Mouse (Mus musculus) MEL (cell line): ENCODE results near the gene Apopt1. TPM values are rescaled to one million over a fixed set of nuclear protein-coding genes. Genes with fewer than 3 reads are reported as not detected.

ENCODE experiments used
- DNase-seq: peaks from one replicate; pipeline ENCODE4 v3.0.0; 2011; ENCODE audit warnings: low read depth, low spot score
- H3K27ac ChIP-seq: 2 replicates; pipeline ENCODE4 v1.5.1; 2012; ENCODE audit warnings: low read depth, mild to moderate bottlenecking, control low read depth, low read length, moderate library complexity; ENCODE audit not compliant: control insufficient read depth
- H3K27me3 ChIP-seq, 2 experiments: fragments of 150-350 bp in 1 of 2; sonication (generic) in 1 of 2; 2 replicates each; pipeline ENCODE4 v1.6.1; 2012; ENCODE audit warnings: low read length in 2 of 2, mild to moderate bottlenecking in 2 of 2, improper control_type of control experiment in 1 of 2, moderate library complexity in 1 of 2; ENCODE audit not compliant: insufficient read depth in 2 of 2, control insufficient read depth in 1 of 2
- H3K36me3 ChIP-seq, 2 experiments: 2 replicates each; pipeline ENCODE4 v1.6.1; 2012 to 2014; ENCODE audit warnings: low read length in 2 of 2, improper control_type of control experiment in 1 of 2, inconsistent platforms in 1 of 2, mild to moderate bottlenecking in 1 of 2; ENCODE audit not compliant: insufficient read depth in 2 of 2, control insufficient read depth in 1 of 2
- H3K4me1 ChIP-seq, 2 experiments: fragments of 150-350 bp in 1 of 2; sonication (generic) in 1 of 2; 2 replicates each; pipeline ENCODE4 v1.6.1; 2012; ENCODE audit warnings: low read length in 2 of 2, improper control_type of control experiment in 1 of 2, mild to moderate bottlenecking in 1 of 2; ENCODE audit not compliant: insufficient read depth in 2 of 2, control insufficient read depth in 1 of 2
- H3K4me3 ChIP-seq, 2 experiments: fragments of 150-350 bp in 1 of 2; sonication (generic) in 1 of 2; 2 replicates each; pipeline ENCODE4 v1.5.1; 2012; ENCODE audit warnings: low read depth in 2 of 2, low read length in 2 of 2, mild to moderate bottlenecking in 2 of 2, moderate library complexity in 2 of 2, control low read depth in 1 of 2, improper control_type of control experiment in 1 of 2; ENCODE audit not compliant: control insufficient read depth in 1 of 2, insufficient read depth in 1 of 2
- H3K79me2 ChIP-seq: 2 replicates; pipeline ENCODE4 v1.6.1; 2012; ENCODE audit warnings: mild to moderate bottlenecking, low read length, moderate library complexity; ENCODE audit not compliant: control insufficient read depth, poor library complexity, insufficient read depth
- H3K9ac ChIP-seq: 2 replicates; pipeline ENCODE4 v1.6.1; 2012; ENCODE audit warnings: low read depth, mild to moderate bottlenecking, control low read depth, low read length, moderate library complexity; ENCODE audit not compliant: control insufficient read depth, poor library complexity, severe bottlenecking
- H3K9me3 ChIP-seq: fragments of 150-350 bp; sonication (generic); replicated peaks from 2 replicates; pipeline ENCODE4 v1.6.1; 2012; ENCODE audit warnings: mild to moderate bottlenecking, low read length, improper control_type of control experiment, moderate library complexity; ENCODE audit not compliant: insufficient read depth
- CHD1 ChIP-seq: IDR thresholded peaks from 2 replicates; pipeline ENCODE4 v1.6.1; 2012; ENCODE audit warnings: low read depth, mild to moderate bottlenecking, inconsistent platforms, low read length, improper control_type of control experiment
- EP300 ChIP-seq, 2 experiments: IDR thresholded peaks; 2 replicates each; pipeline ENCODE4 v1.6.1; 2011; ENCODE audit warnings: improper control_type of control experiment in 2 of 2, low read length in 2 of 2, low read depth in 1 of 2, mild to moderate bottlenecking in 1 of 2
- ETS1 ChIP-seq: IDR thresholded peaks from 2 replicates; pipeline ENCODE4 v1.6.1; 2012; ENCODE audit warnings: low read depth, mild to moderate bottlenecking, inconsistent platforms, low read length, improper control_type of control experiment, moderate library complexity
- GATA1 ChIP-seq: IDR thresholded peaks from 2 replicates; pipeline ENCODE4 v1.6.1; 2011; ENCODE audit warnings: low read depth, low read length, improper control_type of control experiment
- KAT2A ChIP-seq: conservative IDR thresholded peaks from 2 replicates; pipeline ENCODE4 v1.6.1; 2012; ENCODE audit warnings: low read depth, low read length, improper control_type of control experiment, inconsistent platforms
- MAX ChIP-seq: IDR thresholded peaks from 2 replicates; pipeline ENCODE4 v1.6.1; 2011; ENCODE audit warnings: low read length, improper control_type of control experiment
- MYB ChIP-seq: IDR thresholded peaks from 2 replicates; pipeline ENCODE4 v1.6.1; 2011; ENCODE audit warnings: mild to moderate bottlenecking, low read depth, low read length, improper control_type of control experiment
- MYC ChIP-seq: IDR thresholded peaks from 2 replicates; pipeline ENCODE4 v1.6.1; 2011; ENCODE audit warnings: low read depth, mild to moderate bottlenecking, low read length, improper control_type of control experiment, moderate library complexity
- NELFE ChIP-seq: IDR thresholded peaks from 2 replicates; pipeline ENCODE4 v1.6.1; 2011; ENCODE audit warnings: low read depth, low read length, improper control_type of control experiment
- NRF1 ChIP-seq: IDR thresholded peaks from 2 replicates; pipeline ENCODE4 v1.6.1; 2014; ENCODE audit warnings: low read depth, mild to moderate bottlenecking, inconsistent platforms, low read length, improper control_type of control experiment, moderate library complexity; ENCODE audit not compliant: poor library complexity, insufficient read depth, severe bottlenecking
- POLR2A ChIP-seq, 2 experiments: IDR thresholded peaks; 2 replicates each; pipeline ENCODE4 v1.6.1; 2011 to 2012; ENCODE audit warnings: low read length in 2 of 2, mild to moderate bottlenecking in 2 of 2, control low read depth in 1 of 2, improper control_type of control experiment in 1 of 2, low read depth in 1 of 2, moderate library complexity in 1 of 2; ENCODE audit not compliant: control insufficient read depth in 1 of 2, insufficient read depth in 1 of 2, poor library complexity in 1 of 2
- POLR2AphosphoS5 ChIP-seq: IDR thresholded peaks from 2 replicates; pipeline ENCODE4 v1.6.1; 2012; ENCODE audit warnings: low read depth, borderline replicate concordance, mild to moderate bottlenecking, inconsistent platforms, low read length, moderate library complexity, mixed read lengths
- RAD21 ChIP-seq: IDR thresholded peaks from 2 replicates; pipeline ENCODE4 v1.6.1; 2011; ENCODE audit warnings: mild to moderate bottlenecking, low read depth, low read length, improper control_type of control experiment
- RCOR1 ChIP-seq: IDR thresholded peaks from 2 replicates; pipeline ENCODE4 v1.6.1; 2012; ENCODE audit warnings: low read depth, mild to moderate bottlenecking, inconsistent platforms, low read length, improper control_type of control experiment
- UBTF ChIP-seq: IDR thresholded peaks from 2 replicates; pipeline ENCODE4 v1.6.1; 2012; ENCODE audit warnings: low read depth, mild to moderate bottlenecking, inconsistent platforms, low read length, improper control_type of control experiment, moderate library complexity, borderline replicate concordance; ENCODE audit not compliant: insufficient read depth
- ZKSCAN1 ChIP-seq: IDR thresholded peaks from 2 replicates; pipeline ENCODE4 v1.6.1; 2012; ENCODE audit warnings: low read depth, mild to moderate bottlenecking, inconsistent platforms, low read length, improper control_type of control experiment, moderate library complexity
- ZMIZ1 ChIP-seq: IDR thresholded peaks from 2 replicates; pipeline ENCODE4 v1.6.1; 2012; ENCODE audit warnings: low read depth, mild to moderate bottlenecking, inconsistent platforms, low read length, improper control_type of control experiment, moderate library complexity
- ZNF384 ChIP-seq: IDR thresholded peaks from 2 replicates; pipeline ENCODE4 v1.6.1; 2012; ENCODE audit warnings: low read depth, mild to moderate bottlenecking, inconsistent platforms, low read length, improper control_type of control experiment
- polyA plus RNA-seq, 2 experiments: library from polyadenylated mRNA; stranded (reverse) in 1 of 2; unstranded in 1 of 2; fragments of >175 nt in 1 of 2; fragments of >200 nt in 1 of 2; gene quantifications; 2 replicates each; pipeline versions ENCODE4 v1.2.1 to v1.2.4; 2012; ENCODE audit warnings: low replicate concordance in 2 of 2, low read depth in 1 of 2; ENCODE audit not compliant: insufficient read length in 2 of 2, insufficient read depth in 1 of 2, missing spikeins in 1 of 2
- total RNA-seq: library from RNA; depleted of rRNA; stranded (reverse); fragments of 300-350 nt; gene quantifications from 2 replicates; pipeline ENCODE4 v1.2.3, GENCODE M21; 2012

The Apopt1 gene
- total and polyA plus RNA-seq, 3 experiments = 25.7 to 46.5 TPM; not detected in 1

DNA sequence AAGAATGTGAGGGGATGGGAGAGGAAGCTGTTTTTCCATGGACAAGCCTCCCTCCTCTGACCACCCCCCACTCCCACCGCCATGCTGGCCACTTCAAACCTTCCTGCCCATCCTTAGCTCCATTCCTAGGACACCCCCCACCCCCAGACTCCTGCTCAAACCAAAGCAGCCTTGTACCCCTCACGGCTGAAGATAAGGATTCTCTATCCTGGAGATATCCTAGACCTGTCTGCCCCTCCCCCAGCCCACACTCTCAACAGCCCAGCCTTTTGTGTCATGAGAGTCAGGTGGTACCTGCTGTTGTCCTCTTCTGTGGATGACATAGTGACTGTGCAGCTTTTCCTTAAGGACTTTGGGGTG is 25.0 kb upstream of the Apopt1 start:
- no peaks in the 10 kb centered on the region for H3K79me2 ChIP-seq
- no peak overlapping the region for H3K9ac ChIP-seq
- no peaks in the 10 kb centered on the region for H3K36me3 ChIP-seq
- no peak overlapping the region for H3K27ac ChIP-seq
- no peak for TF ChIP-seq ZKSCAN1
- no peak for TF ChIP-seq MYC
- TF ChIP-seq MAX = no peak
- no peak for TF ChIP-seq CHD1
- no peak for TF ChIP-seq GATA1
- TF ChIP-seq UBTF = no peak
- TF ChIP-seq MYB = no peak
- TF ChIP-seq KAT2A = no peak
- TF ChIP-seq POLR2A (IDR thresholded peaks at IDR 0.05; ENCODE audit: control insufficient read depth in 1 of 2, insufficient read depth in 1 of 2, low read depth in 1 of 2, low read length in 2 of 2, poor library complexity in 1 of 2) = no peak
- no peak for TF ChIP-seq POLR2AphosphoS5
- TF ChIP-seq RAD21 = no peak
- TF ChIP-seq NELFE = no peak
- no peak for DNase-seq
- H3K27me3 ChIP-seq = no peaks in the 10 kb centered on the region
- H3K9me3 ChIP-seq = no peaks in the 10 kb centered on the region
- no peak overlapping the region for H3K4me3 ChIP-seq
- no peaks in the 10 kb centered on the region for H3K4me1 ChIP-seq

DNA sequence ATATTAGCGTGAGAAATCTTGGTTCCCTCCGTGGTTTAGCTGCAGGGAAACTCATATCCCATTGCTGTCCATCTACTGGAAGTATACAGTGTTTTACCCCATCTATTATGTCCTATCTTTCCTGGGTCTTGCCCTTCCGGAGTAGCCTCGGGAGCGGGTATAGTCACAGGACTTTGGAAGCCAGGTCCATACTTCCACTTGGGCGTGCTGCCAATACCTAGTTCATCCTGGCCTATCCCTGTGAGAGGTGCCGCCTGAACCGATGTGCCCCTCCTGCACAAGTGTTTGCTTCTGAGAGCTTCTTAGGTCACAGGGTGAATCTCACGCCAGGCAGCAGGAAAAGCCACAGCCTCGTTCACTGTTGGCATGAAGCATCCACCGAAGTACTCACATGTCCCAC is 23.6 kb upstream of the Apopt1 start:
- Histone ChIP-seq H3K4me3 (no peak overlapping the region), H3K27me3 (no peaks in the 10 kb centered on the region), H3K4me1 (no peaks in the 10 kb centered on the region), H3K27ac (no peak overlapping the region), H3K9ac (no peak overlapping the region), H3K36me3 (no peaks in the 10 kb centered on the region), H3K79me2 (no peaks in the 10 kb centered on the region), H3K9me3 (no peaks in the 10 kb centered on the region)
- DNase-seq = no peak
- TF ChIP-seq KAT2A (no peak), ZKSCAN1 (no peak)

- no peaks in the 10 kb centered on the region for H3K36me3 ChIP-seq
- no peak overlapping the region for H3K4me3 ChIP-seq
- H3K27me3 ChIP-seq = no peaks in the 10 kb centered on the region
- no peak overlapping the region for H3K9ac ChIP-seq
- DNase-seq = no peak
- no peaks in the 10 kb centered on the region for H3K9me3 ChIP-seq
- H3K79me2 ChIP-seq = no peaks in the 10 kb centered on the region
- TF ChIP-seq EP300 (IDR thresholded peaks at IDR 0.05; ENCODE audit: low read depth in 1 of 2, low read length in 2 of 2) (no peak), NRF1 (no peak), MAX (no peak), CHD1 (no peak), ETS1 (no peak), RCOR1 (no peak), NELFE (no peak), ZMIZ1 (no peak), ZNF384 (no peak)
- H3K27ac ChIP-seq = no peak overlapping the region
- no peaks in the 10 kb centered on the region for H3K4me1 ChIP-seq
Measured at GRCm38 (mm10) chr12:111691346-111691872, 21.7 kb upstream of the Apopt1 start.
